Mouse (Mus musculus) retina, embryonic 14.5 days (tissue): Measurements from ENCODE around the gene Trio.
"Not testable (repeated sequence)": the region's sequence is repeated elsewhere in the genome, so short reads cannot be mapped to it uniquely, and the experiment has no call there.

Experiments used
- DNase-seq: peaks from one replicate; pipeline ENCODE4 v3.0.0-alpha.2; 2015; ENCODE audit warnings: low spot score

Gene Trio

DNA sequence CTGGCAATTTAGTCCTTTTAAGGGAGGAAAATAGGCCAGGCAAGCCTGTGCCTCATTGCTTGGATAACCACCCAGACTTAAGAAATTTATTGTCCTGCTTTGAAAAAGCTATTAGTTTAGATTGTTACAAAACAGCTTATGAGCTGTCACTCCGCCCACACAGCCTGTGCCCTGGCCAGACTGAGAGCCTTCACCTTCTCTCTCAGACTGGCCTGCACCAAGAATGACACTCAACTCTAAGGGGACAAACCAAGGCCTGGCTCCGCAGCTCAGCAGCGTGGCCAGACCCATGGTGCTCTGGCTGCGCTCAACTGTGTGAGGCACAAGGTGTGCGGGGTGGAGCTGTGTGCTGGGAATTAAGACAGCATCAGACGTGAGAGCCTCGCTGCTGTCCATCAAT is 254.1 kb downstream of the Trio start:
- DNase-seq, result no peak

DNA sequence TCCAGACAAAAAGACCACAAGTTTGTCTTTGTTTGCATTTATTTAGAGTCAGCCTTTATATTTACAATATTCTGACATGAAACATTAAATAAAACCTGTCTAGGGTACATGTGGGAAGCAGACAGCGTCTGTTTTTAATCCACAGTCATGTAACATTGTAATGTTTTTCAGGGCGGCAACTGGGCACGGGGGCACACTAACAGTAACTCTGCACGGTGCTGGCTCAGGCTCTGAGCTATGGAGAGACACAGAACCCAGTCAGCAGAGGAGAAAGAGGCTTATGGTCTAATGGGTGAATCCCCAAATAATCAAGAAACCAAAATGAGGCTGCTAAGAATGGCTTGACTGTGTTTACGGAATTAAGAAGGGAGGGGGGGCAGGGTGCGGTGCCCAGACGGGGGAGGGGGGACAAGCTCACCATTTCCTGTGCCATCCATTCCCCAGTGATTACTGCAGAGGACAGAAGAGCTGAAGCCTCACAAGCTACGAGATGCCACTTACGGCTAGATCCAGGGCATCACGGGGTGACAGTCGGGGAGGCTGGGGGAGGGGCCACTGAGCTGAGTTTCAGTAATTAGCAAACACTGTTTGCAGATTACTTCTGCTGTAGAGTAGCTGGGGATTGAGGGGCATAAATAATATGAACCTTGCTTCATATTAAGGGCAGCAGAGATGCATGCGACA is 255.0 kb downstream of the Trio start:
- DNase-seq, result peak; percentile 52

- DNase-seq, result no peak
These were observed 264.2 kb downstream of the Trio start for GRCm38 (mm10) chr15:27761416-27761815.

- DNase-seq, result no peak
These were observed 265.0 kb downstream of the Trio start for GRCm38 (mm10) chr15:27760655-27761054.

GRCm38 (mm10) chr15:27759890-27760289 is 265.8 kb downstream of the Trio start:
- DNase-seq, result no peak

DNA sequence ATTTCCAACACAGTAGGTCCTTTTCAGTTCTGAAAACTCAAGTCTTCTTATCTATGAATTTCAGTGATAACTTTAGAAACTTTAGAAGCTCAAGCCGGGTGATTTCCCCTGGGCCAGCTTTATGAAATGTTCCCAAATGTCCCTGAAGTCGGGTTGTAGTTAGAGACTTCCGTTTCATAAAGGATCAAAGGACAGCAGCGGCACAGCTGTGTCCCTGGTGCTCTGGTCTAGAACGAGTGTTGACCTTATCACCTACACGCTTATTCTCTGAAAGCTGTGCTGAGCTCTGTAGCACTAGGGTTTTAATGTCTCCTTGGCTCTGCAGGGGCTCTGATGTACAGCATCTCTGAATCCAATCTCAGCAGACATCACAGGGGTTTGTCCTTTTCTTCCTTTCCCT is 267.0 kb downstream of the Trio start:
- DNase-seq, result no peak

DNA sequence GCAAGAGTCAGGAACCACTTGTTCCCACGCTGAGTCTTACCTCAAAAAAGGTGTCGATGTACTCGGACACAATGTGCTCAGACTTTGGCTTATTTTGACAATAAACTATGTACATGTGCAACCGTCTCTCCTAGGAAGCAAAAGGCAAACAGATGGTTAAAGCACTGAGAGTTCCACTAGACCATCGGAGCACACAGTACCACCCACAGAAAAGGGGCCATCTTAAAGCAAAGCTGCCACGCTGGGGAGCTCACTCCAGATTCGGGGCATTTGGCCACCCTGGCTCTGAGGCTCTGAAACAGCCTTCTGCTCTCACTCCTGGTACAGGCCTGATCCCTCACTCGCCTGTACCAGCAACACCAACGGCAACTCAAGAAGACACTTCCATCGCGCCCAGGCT is 269.2 kb downstream of the Trio start:
- DNase-seq, result no peak

DNA sequence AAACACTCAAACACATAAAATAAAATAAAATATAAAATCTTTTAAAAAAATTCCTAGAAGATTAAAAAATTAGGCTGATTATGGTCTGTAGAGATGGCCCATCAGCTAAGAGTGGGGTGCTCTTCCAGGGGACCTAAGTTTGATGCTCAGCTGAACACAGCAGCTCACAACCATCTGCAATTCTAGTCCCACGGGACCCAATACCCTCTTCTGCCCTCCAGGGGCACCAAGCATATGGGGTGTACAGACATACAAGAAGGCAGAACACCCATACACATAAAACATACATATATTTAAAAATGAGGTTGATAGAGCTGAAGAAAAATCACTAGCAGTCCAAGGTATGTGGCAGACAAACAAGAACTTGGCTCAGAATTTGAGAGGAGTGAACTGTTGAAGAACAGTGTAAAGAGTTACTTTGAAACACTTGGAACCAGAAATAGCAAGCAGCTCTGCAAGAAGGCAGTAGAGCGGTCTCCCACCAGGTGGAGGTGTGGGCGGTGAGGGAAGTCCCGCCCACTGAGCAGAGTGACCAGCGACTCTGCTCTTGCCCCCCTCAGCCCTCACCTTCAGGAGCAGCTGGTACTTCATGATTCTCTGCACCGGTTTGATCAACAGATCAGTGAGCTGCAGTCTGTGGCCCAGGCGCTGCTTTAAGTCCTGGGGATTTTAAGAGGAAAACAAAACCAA is 270.9 kb downstream of the Trio start:
- DNase-seq, result no peak

GRCm38 (mm10) chr15:27753923-27754322 is 271.7 kb downstream of the Trio start:
- DNase-seq, result no peak

DNA sequence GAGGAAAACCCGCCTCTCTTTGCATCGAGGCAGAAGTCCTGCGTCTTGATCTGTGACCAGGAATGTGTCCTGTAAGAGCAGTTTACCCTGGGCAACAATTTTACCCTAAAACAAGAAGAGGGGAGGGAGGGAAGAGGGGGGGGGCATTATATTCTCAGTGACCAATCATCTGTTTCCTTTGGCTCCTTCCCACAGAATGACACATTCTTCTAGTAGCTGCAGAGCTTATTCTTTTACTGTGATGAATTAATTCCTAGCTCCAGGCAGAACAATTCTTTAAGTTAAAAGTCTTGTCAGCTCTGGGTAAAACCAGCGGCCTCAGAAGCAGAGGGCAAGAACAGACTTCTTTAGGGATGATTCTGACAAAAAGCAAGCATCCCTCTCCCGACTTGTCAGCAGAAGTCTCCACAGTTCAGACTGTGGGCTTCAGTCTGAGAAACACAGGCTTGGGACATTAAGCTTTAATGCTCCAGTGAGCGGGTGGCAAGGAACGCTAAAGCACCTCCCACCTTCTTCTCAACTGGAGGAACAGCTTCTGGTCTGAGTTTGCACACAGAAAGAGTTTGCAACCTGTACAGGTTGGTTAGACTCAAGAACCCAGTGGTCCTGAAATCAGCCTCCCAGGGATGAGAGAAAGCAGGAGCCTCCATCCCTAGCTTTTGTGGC is 272.8 kb downstream of the Trio start:
- no peak for DNase-seq

GRCm38 (mm10) chr15:27751612-27752405 is 273.8 kb downstream of the Trio start:
- DNase-seq, result peak; percentile 73

DNA sequence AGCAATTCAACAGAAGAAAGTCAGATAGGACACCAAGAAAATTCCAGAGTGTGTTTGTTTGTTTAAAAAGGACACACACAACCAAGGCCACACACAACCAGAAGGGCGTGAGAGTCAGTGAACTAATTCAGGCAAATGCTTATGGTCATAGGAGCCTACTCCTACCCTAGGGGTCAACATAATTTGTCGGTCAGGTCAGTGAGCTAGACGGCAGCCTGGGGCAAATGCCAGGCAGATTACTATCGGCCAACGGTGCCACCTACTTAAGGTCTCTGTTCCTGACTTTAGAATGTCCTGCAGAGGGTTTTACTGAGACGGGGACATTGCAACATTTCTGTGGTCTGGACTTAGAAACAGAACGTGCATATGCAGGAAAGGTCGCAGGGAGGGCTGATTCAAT is 276.9 kb downstream of the Trio start:
- no peak for DNase-seq

DNA sequence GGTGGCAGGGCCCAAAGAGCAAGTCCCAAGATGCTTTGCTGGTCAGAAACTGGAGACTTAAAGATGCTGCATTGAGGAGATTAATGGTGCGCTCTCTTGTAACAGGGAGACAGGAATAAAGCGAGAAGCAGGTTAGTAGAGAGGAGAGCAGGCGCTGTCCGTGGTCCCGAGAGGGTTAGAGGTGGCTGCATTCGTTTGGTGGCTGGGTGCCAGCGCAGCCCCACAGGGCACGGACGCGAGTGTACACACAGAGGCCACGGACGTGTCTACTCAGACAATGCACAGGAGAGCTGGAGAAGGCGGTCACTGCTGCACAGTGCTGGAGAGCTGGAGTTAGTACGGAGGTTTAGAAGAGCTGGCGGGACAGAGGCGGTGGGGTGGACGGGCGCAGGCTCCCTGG is 278.1 kb downstream of the Trio start:
- DNase-seq, result no peak

DNA sequence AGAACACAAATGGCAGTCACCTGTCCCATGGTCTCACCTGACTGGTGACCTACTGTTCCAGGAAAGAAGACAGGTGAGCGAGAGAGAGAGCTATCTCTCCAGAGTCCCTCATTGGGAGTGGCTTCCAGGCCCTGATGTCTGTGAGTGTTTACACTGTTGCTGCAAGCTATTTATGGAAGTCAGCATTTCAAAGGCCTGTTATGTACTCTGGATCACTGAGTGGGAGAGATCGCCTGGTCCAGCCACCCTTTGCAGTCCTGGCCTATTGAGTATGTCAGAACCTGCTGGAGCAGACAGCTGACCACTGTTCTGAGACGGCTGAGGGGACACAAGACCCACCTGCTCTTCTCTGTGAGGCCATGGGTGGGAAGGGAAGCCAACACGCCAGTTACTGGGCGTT is 280.7 kb downstream of the Trio start:
- DNase-seq, result no peak

GRCm38 (mm10) chr15:27740080-27740479 is 285.6 kb downstream of the Trio start:
- no peak for DNase-seq

DNA sequence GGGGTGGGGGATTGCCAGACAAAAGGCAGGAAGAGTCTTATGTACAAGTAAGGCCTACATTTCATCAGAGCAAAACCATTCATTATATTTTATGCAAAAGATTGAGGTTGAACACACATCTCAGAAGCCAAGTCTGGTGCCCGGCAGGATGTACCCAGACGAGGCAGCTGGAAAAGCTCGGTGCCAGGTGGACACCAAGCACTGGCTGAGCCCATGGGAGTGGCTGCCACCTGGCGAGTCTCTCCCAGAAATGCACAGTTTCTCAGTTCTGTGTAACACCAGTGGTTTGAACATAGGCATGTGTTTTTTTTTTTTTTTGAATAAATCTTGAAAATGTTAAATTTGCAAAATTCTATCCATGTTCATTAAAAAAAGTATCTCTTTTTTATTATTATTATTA is 293.8 kb downstream of the Trio start:
- no peak for DNase-seq

- no peak for DNase-seq
These were observed 299.4 kb downstream of the Trio start for GRCm38 (mm10) chr15:27726228-27726627.

- no peak for DNase-seq
These were observed 300.6 kb downstream of the Trio start for GRCm38 (mm10) chr15:27724796-27725680.

DNA sequence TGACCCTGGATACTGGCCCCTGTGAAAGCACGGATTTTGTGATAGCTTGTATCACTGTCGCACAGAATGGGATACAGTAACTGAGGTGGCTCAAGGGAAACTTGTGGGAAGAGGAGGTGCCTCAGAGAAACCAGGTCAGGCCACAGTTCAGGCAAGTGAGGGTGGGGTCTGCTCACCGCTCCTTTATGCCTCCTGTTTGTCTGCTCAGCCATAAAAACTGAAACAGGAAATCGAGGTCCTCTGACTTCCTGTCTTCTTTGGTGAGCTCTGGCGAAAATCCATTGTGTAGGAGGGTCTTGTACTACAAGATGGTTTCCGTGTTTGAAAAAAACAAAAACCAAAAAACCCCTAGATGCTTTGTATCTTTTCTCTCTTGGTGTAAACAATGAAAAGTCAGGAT is 301.4 kb downstream of the Trio start:
- no peak for DNase-seq

DNA sequence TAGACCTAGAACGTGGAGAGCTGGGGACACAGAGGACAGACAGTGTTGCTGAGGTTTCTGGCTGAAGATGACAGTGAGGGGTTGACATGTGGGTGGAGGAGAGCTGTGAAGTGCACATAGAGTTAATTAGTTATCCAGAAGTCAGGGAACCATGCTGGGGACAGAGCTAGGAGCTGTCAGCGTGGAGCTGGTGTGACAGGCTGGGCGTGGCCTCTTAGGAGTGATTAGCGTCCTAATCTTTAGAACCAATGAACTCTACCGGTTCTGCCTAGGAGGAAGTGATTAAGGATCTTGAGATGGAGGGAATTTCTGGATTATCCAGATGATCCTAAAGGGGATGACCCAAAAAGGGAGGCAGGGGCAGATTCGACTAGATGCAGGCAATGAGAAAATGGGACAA is 301.9 kb downstream of the Trio start:
- DNase-seq, result peak; percentile 20

- DNase-seq, result not testable (repeated sequence)
These were observed 305.4 kb downstream of the Trio start for GRCm38 (mm10) chr15:27720297-27720696.

DNA sequence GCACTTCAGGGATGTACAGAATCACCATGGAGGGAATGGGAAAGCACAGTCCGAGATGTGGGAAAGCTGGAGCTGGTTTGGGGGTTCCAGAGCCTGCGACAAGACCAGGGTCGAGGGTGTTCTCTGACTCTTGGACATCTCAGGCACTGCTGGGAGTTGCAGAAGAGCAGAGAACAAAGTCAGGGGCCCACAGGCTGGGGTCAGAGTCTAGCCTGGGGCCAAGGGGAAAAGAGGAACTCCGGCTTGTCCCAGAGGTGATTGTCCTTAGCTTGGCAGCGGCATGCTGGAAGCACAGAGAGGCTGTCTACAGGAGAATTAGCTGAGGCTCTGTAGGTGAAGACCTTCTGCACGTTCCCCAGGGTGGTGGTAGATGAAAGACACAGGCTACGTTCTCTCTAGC is 307.0 kb downstream of the Trio start:
- no peak for DNase-seq
